Mouse (Mus musculus) retina, adult 2 months (tissue): Measurements from ENCODE around the gene Plk2.

Experiments used
- DNase-seq: peaks from one replicate; pipeline ENCODE4 v3.0.0-alpha.2; 2012; ENCODE audit warnings: low read depth, low spot score

The Plk2 gene

GRCm38 (mm10) chr13:110406152-110406551, 11.3 kb downstream of the Plk2 start:
- DNase-seq = no peak

DNA sequence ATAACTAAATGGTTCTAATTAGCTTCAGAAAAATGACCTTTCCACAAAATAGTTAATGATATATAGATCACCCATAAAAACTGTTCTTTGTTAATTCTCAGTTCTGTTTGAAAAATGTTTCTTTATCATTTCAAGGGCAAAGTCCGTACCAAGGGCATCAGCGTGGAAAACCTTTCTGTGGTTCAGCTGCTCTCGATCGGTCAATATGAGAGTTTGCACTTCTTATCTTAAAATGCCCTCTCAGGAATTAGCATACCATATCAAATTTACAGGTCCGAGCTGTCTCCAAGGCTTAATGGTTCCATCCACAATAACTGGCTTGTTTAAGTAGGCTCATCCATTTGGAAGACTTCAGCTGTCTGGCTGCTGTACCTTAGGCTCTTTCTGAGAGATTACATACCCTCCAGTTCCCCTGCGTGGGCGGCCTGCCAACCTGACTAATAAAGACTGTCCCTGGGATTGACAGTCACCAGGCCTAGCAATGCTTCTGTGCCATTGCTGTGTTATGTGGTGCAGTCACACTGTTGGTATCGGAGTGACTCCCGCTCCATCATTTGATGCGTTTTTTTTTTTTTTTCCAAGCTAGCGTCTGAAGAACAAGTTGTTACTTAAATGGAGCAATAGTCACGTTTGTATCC, 17.8 kb downstream of the Plk2 start:
- no peak for DNase-seq

DNA sequence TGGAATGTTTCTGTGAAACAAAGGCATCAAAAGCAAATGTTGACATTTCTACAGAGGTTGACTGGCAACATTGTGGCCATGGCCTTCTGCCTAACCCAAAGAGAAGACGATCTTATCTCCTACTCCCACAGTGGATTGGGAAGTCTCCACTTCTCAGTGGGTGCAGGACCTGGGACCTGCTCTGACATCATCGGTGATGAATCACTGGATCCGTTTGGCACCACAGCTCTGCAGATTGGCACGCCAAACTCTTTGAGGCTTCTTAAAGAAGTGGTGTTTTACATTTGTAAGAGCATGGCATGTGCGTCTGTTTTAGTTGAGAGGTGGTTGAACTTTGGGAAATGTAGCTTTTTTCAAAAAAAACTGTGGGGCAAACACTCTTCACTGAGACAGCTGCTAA, 23.8 kb downstream of the Plk2 start:
- no peak for DNase-seq

DNA sequence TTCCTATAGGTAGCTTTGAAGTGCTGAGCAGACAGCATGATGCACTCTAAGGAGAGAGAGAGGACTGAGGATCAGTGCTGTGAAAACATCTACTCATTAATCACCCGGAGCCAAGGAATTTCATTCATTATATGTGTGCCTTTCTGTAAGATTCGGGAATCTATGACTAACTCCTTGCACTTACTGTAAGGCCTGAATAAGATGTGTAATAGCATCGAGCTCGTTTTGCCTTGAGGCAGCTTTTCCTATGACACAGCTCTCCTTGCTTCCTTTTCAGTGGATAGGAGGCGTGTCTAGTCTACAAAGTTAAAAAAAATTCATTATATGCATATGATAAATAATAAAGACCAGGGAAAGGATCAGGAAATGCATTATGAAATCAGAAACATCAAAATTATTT, 24.8 kb downstream of the Plk2 start:
- no peak for DNase-seq

- no peak for DNase-seq
Observed at GRCm38 (mm10) chr13:110422434-110422833, 27.6 kb downstream of the Plk2 start.

DNA sequence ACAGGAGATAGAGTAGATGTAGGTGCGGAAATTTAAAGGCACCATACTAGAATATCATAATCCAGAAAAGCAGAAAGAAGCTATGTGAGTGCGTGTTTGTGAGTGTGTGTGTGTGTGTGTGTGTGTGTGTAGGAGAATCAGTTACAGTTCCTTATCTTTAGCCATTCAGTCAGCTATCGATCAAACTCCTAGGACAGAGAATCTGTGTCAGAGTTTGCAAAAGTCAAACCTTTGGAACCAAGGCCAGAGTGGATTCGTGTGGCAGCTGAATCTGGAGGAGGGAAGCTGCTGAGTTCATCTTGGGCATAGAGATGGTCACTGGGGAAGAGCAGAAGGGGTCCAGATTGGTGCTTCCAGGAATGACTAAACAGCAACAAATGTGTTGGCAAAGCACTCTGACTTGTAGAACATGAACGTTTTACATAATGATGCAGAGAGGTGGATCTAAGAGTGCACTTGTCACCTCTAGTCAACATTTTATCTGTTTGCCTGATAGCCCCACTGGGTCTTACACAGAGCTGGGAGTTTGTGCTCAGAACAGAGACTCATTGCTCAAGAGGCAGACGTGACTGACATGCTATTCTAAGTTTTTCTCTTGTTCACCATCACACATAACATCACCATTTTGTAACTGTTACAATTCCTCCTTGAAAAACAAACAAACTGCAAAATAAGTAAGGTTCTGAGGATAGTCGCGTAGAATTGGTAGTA, 30.8 kb downstream of the Plk2 start:
- DNase-seq = no peak

- no peak for DNase-seq
Observed at GRCm38 (mm10) chr13:110431388-110431787, 36.5 kb downstream of the Plk2 start.

- DNase-seq = no peak
Observed at GRCm38 (mm10) chr13:110432062-110432566, 37.3 kb downstream of the Plk2 start.

- DNase-seq = no peak
Observed at GRCm38 (mm10) chr13:110432613-110433012, 37.8 kb downstream of the Plk2 start.

GRCm38 (mm10) chr13:110436692-110437091, 41.8 kb downstream of the Plk2 start:
- no peak for DNase-seq

DNA sequence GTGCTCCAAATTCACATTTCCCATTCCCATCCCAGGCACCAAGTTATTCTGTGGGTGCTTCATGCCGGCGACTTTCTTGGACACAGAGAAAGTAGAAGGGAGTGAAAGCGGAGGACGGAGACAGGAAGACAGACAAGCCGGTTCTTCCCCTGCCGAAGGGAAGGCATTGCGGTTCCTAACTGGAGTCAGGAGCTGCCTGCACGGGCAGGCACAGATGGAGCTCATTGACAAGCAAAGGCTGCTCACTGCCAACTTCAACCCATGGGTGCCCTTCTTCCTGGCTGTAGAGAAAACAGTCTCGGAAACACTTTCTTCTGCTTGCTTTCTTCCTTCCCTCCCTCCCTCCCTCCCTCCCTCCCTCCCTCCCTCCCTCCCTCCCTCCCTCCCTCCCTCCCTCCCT, 43.8 kb downstream of the Plk2 start:
- no peak for DNase-seq

DNA sequence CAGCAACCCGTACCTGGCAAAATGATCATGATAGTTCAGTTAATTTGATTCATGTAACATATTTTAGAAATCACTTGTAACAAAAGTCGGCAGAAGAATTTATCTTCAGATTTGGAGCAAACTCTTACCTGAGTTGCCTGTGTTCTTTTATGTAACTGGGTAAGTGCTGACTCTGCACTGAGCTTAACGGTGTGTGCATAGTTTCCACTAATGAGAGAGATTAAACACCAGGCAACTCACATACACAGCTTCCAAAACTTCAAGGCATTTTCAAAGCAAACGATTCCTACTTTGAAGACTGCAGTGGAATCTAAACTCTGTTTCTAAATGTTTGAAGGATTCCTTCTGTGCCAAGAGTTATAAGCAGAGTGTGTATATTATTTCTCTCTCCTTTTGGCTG, 49.5 kb downstream of the Plk2 start:
- DNase-seq = no peak

DNA sequence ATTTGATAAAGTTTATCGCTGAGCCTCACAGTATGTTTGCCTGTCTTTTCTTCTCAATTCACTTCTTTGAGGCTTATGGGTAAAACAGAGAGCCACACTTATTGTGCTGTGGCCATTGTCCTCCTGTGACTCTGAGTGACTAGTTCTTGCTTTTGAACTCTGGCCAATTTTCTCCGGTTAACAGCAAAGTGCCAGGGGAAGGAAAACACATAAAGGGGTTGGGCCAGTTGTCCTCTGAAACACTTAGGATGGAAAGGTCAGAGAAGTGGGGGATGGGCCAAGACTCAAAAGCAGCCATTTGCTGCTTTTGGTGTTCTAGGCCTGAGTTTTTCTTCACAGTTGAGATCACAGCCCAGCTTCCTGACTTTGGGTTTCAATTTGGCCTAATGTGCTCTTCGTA, 50.0 kb downstream of the Plk2 start:
- DNase-seq = no peak

GRCm38 (mm10) chr13:110446434-110446833, 51.6 kb downstream of the Plk2 start:
- DNase-seq = no peak

GRCm38 (mm10) chr13:110450056-110450455, 55.2 kb downstream of the Plk2 start:
- DNase-seq = no peak
